Mouse (Mus musculus) small intestine, adult 10 weeks (tissue): ENCODE measurements around the gene Olfr1360. TPM values are rescaled to one million over a fixed set of nuclear protein-coding genes. Genes with fewer than 3 reads are reported as not detected.

Experiments used
- polyA plus RNA-seq: library from polyadenylated mRNA; stranded (reverse); fragments of 350-450 nt; fragmentation: Illumina TruSeq; extraction: RNeasy Lipid Tissue Mini Kit (QIAGEN cat#74804); gene quantifications from one replicate; pipeline ENCODE4 v1.2.3, GENCODE M21; 2014; ENCODE audit warnings: low replicate concordance

The Olfr1360 gene
- not detected for polyA plus RNA-seq

GRCm38 (mm10) chr13:21677305-21677704 lies at the start of gene Olfr1360:
TSS of gene Olfr1360 (minus strand) at chr13:21677405.

GRCm38 (mm10) chr13:21721757-21722372 lies 44.7 kb upstream of the Olfr1360 start, which contains the start of gene Hist1h2bm:
TSS of gene Hist1h2bm (plus strand) at chr13:21722044.

GRCm38 (mm10) chr13:21717397-21718357 lies 40.5 kb upstream of the Olfr1360 start, which contains the start of gene Hist1h3h:
TSS of gene Hist1h3h (plus strand) at chr13:21717659.

GRCm38 (mm10) chr13:21715864-21716539 lies 38.8 kb upstream of the Olfr1360 start, which contains the start of the genes Hist1h2bl and Hist1h2ai:
TSS of gene Hist1h2bl (minus strand) at chr13:21716143.
TSS of gene Hist1h2ai (plus strand) at chr13:21716422.

GRCm38 (mm10) chr13:21697811-21698210 lies 20.6 kb upstream of the Olfr1360 start, which contains the start of gene Olfr1359:
TSS of gene Olfr1359 (plus strand) at chr13:21698111.

GRCm38 (mm10) chr13:21663286-21663685 lies 13.9 kb downstream of the Olfr1360 start, which contains the start of gene Olfr1361:
TSS of gene Olfr1361 (minus strand) at chr13:21663386.

GRCm38 (mm10) chr13:21642418-21642817 lies 34.8 kb downstream of the Olfr1360 start, which contains the start of gene Olfr11:
TSS of gene Olfr11 (minus strand) at chr13:21642518.

Other genes with a start within 250 kb of the Olfr1360 start
- gene Pgbd1, start 236.3 kb downstream of the Olfr1360 start, polyA plus RNA-seq: 1.4 TPM
- gene Zscan26, start 223.7 kb downstream of the Olfr1360 start, polyA plus RNA-seq: 78.7 TPM
- not detected for gene Nkapl, start 208.9 kb downstream of the Olfr1360 start, polyA plus RNA-seq
- 0.33 TPM for gene Zkscan4, start 198.5 kb downstream of the Olfr1360 start, polyA plus RNA-seq
- not detected for gene Gm10065, start 198.0 kb downstream of the Olfr1360 start, polyA plus RNA-seq
- gene AK157302, start 182.2 kb downstream of the Olfr1360 start, polyA plus RNA-seq: 4.2 TPM
- not detected for gene Gm11273, start 176.0 kb downstream of the Olfr1360 start, polyA plus RNA-seq
- gene Zkscan8, start 146.3 kb downstream of the Olfr1360 start, polyA plus RNA-seq: 15.6 TPM
- not detected for gene Olfr1366, start 134.6 kb downstream of the Olfr1360 start, polyA plus RNA-seq
- gene Olfr1535, start 117.5 kb downstream of the Olfr1360 start, polyA plus RNA-seq: not detected
- not detected for gene Olfr1364, start 95.6 kb downstream of the Olfr1360 start, polyA plus RNA-seq
- gene Olfr1362, start 63.4 kb downstream of the Olfr1360 start, polyA plus RNA-seq: not detected
- gene Olfr11, start 34.9 kb downstream of the Olfr1360 start, polyA plus RNA-seq: not detected
- gene Olfr1361, start 14.0 kb downstream of the Olfr1360 start, polyA plus RNA-seq: not detected
- gene Olfr1359, start 20.7 kb upstream of the Olfr1360 start, polyA plus RNA-seq: not detected
- not detected for gene Hist1h2bl, start 38.7 kb upstream of the Olfr1360 start, polyA plus RNA-seq
- not detected for gene Hist1h2ai, start 39.0 kb upstream of the Olfr1360 start, polyA plus RNA-seq
- gene Hist1h3h, start 40.3 kb upstream of the Olfr1360 start, polyA plus RNA-seq: not detected
- not detected for gene Hist1h2bm, start 44.6 kb upstream of the Olfr1360 start, polyA plus RNA-seq
- 1.7 TPM for gene Hist1h4j, start 57.7 kb upstream of the Olfr1360 start, polyA plus RNA-seq
- not detected for gene Hist1h4k, start 73.1 kb upstream of the Olfr1360 start, polyA plus RNA-seq
- not detected for gene Hist1h2ak, start 76.4 kb upstream of the Olfr1360 start, polyA plus RNA-seq
- gene Hist1h2bn, start 76.7 kb upstream of the Olfr1360 start, polyA plus RNA-seq: not detected
- not detected for gene Hist1h1b, start 103.2 kb upstream of the Olfr1360 start, polyA plus RNA-seq
- not detected for gene Hist1h3i, start 106.0 kb upstream of the Olfr1360 start, polyA plus RNA-seq
- gene Hist1h2an, start 109.8 kb upstream of the Olfr1360 start, polyA plus RNA-seq: not detected
- not detected for gene Hist1h2bp, start 110.1 kb upstream of the Olfr1360 start, polyA plus RNA-seq
- 1.1 TPM for gene Hist1h2bq, start 132.8 kb upstream of the Olfr1360 start, polyA plus RNA-seq
- gene Hist1h2ao, start 133.1 kb upstream of the Olfr1360 start, polyA plus RNA-seq: not detected
- gene Hist1h4m, start 134.3 kb upstream of the Olfr1360 start, polyA plus RNA-seq: not detected
- not detected for gene Hist1h4n, start 154.8 kb upstream of the Olfr1360 start, polyA plus RNA-seq
- gene Hist1h2ap, start 156.1 kb upstream of the Olfr1360 start, polyA plus RNA-seq: not detected
- 0.85 TPM for gene Hist1h2br, start 156.3 kb upstream of the Olfr1360 start, polyA plus RNA-seq